Mouse (Mus musculus) right cerebral cortex, postnatal 36 days (tissue): ENCODE results near the gene Dusp5.
"Not testable (repeated sequence)": the region's sequence is repeated elsewhere in the genome, so short reads cannot be mapped to it uniquely, and the experiment has no call there.

Source experiments
- DNase-seq, 2 experiments: peaks; one replicate each; pipeline ENCODE4 v3.0.0; 2022; ENCODE audit warnings: low spot score in 2 of 2, mixed read lengths in 1 of 2

Dusp5 gene

GRCm38 (mm10) chr19:53528752-53529454, at the start of gene Dusp5:
Gene Dusp5 (plus strand): TSS chr19:53529109.
- DNase-seq: peak; percentile 93 to 94

GRCm38 (mm10) chr19:53479590-53479989, 49.3 kb upstream of the Dusp5 start:
- no peak for DNase-seq

- no peak for DNase-seq
Measured at GRCm38 (mm10) chr19:53482093-53482492, 46.8 kb upstream of the Dusp5 start.

GRCm38 (mm10) chr19:53482527-53482926, 46.4 kb upstream of the Dusp5 start:
- DNase-seq: no peak

- DNase-seq: no peak
Measured at GRCm38 (mm10) chr19:53483984-53484383, 44.9 kb upstream of the Dusp5 start.

- DNase-seq: no peak
Measured at GRCm38 (mm10) chr19:53484918-53485317, 44.0 kb upstream of the Dusp5 start.

- DNase-seq: no peak
Measured at GRCm38 (mm10) chr19:53489187-53489586, 39.7 kb upstream of the Dusp5 start.

- no peak for DNase-seq
Measured at GRCm38 (mm10) chr19:53489910-53490309, 39.0 kb upstream of the Dusp5 start.

- DNase-seq: no peak
Measured at GRCm38 (mm10) chr19:53490898-53491297, 38.0 kb upstream of the Dusp5 start.

GRCm38 (mm10) chr19:53492528-53492927, 36.4 kb upstream of the Dusp5 start:
- DNase-seq: no peak

- DNase-seq: no peak
Measured at GRCm38 (mm10) chr19:53493866-53494265, 35.0 kb upstream of the Dusp5 start.

GRCm38 (mm10) chr19:53497910-53498309, 31.0 kb upstream of the Dusp5 start:
- no peak for DNase-seq

- no peak for DNase-seq
Measured at GRCm38 (mm10) chr19:53499049-53499448, 29.9 kb upstream of the Dusp5 start.

GRCm38 (mm10) chr19:53499451-53499940, 29.4 kb upstream of the Dusp5 start:
- DNase-seq: no peak

- DNase-seq: peak; percentile 23 to 34
Measured at GRCm38 (mm10) chr19:53500298-53501006, 28.5 kb upstream of the Dusp5 start.

- DNase-seq: not testable (repeated sequence)
Measured at GRCm38 (mm10) chr19:53501239-53501638, 27.7 kb upstream of the Dusp5 start.

GRCm38 (mm10) chr19:53501765-53502164, 27.1 kb upstream of the Dusp5 start:
- no peak for DNase-seq

- peak; percentile 57 to 79 for DNase-seq
Measured at GRCm38 (mm10) chr19:53502891-53503371, 26.0 kb upstream of the Dusp5 start.

- DNase-seq: no peak
Measured at GRCm38 (mm10) chr19:53504181-53504580, 24.7 kb upstream of the Dusp5 start.

- no peak for DNase-seq
Measured at GRCm38 (mm10) chr19:53505728-53506127, 23.2 kb upstream of the Dusp5 start.

GRCm38 (mm10) chr19:53507497-53507896, 21.4 kb upstream of the Dusp5 start:
- peak; percentile 24 to 48 for DNase-seq

GRCm38 (mm10) chr19:53511244-53511934, 17.5 kb upstream of the Dusp5 start:
- no peak for DNase-seq
